Mouse (Mus musculus): ENCODE data around the gene Lmbrd1.
"Not testable (repeated sequence)": the region's sequence is repeated elsewhere in the genome, so short reads cannot be mapped to it uniquely, and the experiment has no call there.

Gene Lmbrd1

DNA sequence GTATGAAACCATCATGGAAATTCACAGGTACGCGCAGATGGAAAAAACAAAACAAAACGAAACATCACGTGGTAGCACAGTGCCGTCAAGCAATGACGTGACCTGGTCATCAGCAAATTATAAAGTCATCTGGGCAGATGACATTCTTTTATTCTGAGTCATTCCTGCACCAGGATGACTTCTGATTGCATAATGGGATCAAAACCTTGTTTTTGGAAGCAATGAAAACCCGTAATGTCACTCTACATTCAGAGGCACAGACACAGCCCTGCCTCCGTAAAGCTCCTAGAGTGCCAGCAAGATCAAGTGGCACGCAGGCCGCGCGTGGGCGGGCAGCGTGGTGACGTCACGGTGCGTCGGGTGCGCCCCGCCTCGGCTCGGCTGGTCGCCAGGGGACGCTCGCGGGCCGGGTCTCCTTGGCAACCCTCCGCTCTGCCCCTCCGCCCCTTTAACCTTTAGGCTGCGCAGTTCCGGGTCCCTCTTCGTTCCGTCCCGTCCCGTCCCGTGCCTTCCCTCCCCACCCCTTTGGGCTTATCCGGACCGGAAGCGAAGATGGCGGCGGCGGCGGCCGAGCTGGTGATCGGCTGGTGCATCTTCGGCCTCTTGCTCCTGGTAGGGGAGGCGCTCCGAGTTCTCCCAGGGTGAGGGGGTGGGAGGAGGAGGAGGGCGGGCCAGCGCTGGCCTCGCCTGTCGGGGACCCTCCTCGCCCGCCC, at the start of gene Lmbrd1:
Gene Lmbrd1 (plus strand): TSS at position 426 of the 713 bp plus-strand sequence.
- DNase-seq (ENCODE audit: low spot score) = peak; percentile 93

DNA sequence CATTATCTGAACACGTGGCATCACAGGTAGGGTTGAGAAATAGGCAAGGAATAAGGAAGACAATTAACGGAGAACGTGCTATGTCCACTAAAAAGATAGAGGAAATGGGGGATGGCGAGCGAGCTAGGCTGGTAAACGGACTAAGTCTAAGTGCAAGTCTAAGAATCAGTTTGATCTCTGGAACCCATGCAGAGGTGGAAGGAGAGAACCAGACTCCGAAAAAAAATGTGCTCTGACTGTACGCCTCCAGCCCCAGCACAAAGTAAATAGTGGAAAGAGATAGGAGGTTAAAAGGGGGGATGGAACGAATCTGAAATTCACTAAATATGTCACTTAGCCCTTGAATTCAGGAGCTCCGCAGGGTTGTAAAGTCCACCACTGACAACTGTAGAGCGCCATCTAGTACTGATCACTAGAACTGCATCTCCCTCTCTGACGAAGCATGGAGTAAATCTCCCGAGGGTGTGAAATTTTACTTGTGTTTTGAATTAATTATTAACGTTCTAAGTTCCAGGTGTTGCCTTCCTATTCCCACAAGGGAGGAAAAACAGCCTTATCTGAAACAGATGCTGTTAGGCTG, 44.8 kb upstream of the Lmbrd1 start:
- peak; percentile 15 for DNase-seq (ENCODE audit: low spot score)

DNA sequence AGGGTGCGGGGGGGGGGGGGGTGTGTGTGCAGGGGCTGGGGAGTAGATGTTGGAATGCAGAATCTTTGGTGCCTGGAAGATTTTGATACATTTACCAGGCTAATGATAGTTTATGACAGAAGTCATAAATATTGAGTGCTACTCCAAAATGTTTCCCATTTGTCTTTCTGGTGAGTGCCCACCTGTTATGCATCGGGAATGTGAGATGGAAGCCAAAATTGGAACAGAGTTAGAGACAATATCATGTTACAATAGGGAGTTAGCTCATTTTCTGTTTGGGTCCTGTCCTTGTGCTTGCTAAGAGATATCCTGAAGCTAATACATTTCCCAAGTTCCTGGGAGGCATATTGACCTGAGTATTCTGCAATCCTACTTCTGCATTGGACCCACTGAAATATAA, 28.3 kb upstream of the Lmbrd1 start:
- DNase-seq (ENCODE audit: low spot score) = no peak

DNA sequence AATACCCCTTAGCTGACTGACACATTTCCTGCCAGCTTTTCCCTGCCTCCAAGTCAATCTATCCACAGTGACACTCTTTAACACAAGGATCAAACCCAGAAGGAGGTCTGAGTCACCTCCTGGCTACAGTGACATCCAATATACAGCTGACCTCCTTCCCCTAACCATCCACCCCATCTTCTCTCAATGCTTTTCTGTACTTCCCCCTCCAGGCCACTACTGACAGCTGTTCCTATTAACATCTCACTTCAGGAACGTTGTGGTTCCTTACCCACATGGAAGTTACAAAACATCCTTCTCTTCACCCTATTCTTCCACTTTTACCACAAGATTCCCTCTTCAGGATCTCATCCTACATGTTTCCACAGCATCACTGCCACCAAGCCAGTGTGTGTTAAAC, 18.5 kb upstream of the Lmbrd1 start:
- no peak for DNase-seq (ENCODE audit: low spot score)

DNA sequence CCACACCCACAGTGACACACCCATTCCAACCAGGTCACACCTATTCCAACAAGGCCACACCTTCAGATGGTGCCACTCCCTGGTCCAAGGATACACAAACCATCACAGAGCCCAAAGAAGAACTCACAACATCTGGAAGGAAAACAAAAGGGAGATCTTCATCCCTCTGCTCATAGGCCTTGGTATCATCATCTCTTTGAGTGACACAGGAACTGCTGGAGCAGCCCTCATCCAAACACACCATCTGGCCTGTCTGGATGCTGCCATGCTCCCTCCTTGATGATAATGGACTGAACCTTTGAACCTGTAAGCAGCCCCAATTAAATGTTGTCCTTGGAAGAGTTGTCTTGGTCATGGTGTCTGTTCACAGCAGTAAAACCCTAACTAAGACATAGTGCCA, 17.8 kb upstream of the Lmbrd1 start:
- DNase-seq (ENCODE audit: low spot score) = not testable (repeated sequence)

DNA sequence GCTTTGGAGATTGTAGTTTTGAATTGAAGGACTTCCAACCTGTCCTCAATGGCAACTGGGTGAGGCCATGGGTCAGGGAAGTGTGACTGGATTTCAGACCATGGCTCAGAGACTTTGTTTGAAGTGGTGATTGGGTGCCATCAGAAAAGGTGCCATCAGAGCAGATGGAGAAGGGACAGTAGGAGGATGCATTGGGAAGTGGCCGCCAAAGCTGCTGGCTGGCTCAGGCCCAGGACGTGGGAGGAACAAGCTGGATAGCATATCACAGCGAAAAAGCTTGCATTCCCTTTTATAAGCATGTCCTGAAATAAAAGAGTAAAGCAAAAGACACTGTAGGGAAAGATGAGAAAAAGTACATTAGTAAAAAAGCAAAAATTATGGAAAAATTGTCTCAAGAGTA, 16.9 kb upstream of the Lmbrd1 start:
- peak; percentile 80 for DNase-seq (ENCODE audit: low spot score)

DNA sequence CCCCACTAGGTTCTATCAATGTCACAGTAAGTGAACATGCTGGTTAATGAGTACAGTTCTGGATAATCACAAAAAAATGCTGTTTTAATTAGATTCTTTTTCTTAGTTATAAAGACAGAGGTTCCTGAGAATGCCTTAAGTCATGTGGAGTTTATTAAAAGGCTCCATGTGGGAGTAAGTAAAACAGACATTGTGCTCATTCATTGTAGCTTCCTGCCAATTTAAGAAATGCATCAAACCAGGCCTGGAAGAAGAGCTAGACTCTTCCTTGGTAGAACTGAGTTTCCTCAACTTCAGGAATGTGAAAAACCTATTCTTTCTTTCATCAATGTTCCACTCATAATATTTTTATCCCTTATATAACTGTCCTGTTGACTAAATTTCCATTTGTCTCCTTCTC, 14.3 kb upstream of the Lmbrd1 start:
- DNase-seq (ENCODE audit: low spot score) = no peak

DNA sequence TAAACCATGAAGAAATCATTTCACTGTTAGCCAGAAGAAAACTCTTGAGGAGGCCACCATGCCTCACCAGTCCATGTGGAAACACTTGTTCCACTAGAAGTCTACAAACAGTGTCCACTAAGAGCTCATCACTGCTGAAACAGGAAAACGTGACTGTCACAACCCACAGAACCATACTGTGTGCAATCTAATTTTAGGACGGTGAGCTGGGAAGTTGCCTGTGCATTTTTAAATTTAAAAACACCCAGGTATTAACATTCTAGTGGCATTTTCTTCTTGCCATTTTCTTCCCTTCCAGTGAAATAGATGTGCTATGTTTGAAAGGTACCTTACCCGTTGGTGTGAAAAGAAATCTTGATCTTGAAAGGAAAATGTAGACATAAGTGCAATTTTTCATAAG, 5.2 kb upstream of the Lmbrd1 start:
- no peak for DNase-seq (ENCODE audit: low spot score)

DNA sequence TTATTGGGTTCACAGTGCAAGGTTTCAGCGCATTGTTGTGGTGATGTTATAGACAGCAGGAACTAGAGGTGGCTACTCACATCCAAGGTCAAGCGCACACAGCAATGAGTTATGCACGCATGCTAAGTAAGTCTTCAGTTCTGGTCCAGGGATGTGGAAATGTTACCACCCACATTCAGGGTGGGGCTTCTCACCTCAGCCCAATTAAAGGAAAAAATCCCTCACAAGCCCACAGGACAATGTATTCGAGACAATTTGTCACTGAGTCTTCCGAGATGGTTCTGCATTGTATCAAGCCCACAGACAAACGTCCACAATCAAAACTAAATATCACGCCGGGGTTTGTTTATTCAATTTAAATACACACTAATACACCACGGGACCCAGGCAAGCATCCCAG, 724 bp upstream of the Lmbrd1 start:
- DNase-seq (ENCODE audit: low spot score) = peak; percentile 18

DNA sequence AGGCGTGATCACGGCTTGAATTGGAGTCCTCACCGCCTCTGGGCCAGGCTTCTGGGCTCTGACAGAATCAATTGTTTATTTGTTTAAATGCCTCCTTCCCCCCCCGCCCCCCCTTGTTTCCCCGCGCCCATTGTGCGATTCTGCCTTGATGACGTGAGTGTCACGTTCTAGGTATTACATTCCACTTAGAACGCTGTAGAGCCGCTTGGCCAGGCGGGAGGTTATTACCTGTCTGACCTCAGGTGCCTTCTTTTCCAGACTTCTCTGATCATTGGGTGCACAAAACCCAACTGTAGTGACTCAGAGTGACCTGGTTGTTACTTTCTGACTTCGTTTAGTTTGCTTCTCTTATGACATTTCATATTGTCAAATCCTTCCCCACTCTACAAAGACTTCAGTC, 641 bp downstream of the Lmbrd1 start:
- DNase-seq (ENCODE audit: low spot score) = no peak

DNA sequence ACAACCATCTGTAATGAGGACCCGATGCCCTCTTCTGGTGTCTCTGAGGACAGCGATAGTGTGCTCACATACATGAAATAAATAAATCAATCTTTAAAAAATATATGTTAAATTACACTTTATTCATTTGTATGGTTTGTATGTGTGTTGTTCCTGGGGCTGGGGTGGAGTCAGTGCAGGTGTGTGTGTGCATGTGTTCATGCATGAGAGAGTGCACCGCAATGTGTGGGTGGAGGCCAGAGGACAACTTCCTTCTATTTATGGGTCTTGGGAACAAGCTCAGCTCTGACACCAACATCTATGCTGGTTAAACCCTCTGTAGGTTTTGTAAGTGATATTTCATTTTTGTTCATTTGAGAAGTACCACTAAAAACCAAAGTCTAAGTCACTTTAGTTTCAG, 2.6 kb downstream of the Lmbrd1 start:
- DNase-seq (ENCODE audit: low spot score) = no peak

DNA sequence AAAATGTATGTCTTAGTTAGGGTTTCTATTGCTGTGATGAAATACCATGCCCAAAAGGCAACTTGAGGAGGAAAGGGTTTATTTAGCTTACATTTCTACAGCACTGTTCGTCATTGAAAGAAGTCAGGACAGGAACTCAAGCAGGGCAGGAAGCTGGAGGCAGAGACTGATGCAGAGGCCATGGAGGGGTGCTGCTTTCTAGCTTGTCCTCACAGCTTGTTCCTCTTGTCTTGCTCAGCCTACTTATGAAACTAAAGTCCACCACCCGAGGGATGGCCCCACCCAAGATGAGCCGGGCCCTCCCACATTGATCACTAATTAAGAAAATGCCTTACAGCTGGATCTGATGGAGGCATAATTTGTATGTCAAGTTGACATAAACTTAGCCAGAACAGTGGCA, 3.5 kb downstream of the Lmbrd1 start:
- DNase-seq (ENCODE audit: low spot score) = no peak

DNA sequence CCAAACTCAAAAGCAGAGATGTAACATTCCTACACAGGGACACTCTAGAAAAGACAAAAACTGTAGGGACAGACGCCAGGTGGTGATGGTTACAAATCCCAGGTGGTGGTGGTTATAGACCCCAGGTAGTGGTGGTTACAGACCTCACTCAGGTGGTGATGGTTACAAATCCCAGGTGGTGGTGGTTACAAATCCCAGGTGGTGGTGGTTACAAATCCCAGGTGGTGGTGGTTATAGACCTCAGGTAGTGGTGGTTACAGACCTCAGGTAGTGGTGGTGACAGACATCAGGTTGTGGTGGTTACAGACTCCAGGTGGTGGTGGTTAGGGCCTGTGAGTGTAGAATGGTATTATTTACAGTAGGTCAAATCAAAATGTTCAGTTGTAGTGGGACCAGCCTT, 5.5 kb downstream of the Lmbrd1 start:
- no peak for DNase-seq (ENCODE audit: low spot score)

DNA sequence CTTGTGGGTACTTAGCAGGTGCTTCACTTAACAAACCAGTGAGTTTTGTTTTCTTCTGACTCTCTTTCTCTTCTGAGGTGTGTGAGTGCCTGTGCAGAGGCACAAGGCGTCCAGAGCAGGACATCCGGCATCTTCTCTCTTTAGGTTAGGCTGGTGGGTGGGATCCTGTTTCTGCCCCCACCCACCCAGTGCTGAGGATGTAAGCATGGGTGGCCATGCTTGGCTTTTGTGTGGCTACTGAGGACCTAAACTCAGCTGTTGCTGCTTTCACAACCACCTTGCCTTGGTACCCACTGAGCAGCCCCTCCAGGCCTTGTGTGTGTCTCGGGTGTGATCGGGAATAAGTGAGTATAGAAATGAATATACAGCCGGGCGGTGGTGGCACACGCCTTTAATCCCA, 7.2 kb downstream of the Lmbrd1 start:
- DNase-seq (ENCODE audit: low spot score) = no peak

DNA sequence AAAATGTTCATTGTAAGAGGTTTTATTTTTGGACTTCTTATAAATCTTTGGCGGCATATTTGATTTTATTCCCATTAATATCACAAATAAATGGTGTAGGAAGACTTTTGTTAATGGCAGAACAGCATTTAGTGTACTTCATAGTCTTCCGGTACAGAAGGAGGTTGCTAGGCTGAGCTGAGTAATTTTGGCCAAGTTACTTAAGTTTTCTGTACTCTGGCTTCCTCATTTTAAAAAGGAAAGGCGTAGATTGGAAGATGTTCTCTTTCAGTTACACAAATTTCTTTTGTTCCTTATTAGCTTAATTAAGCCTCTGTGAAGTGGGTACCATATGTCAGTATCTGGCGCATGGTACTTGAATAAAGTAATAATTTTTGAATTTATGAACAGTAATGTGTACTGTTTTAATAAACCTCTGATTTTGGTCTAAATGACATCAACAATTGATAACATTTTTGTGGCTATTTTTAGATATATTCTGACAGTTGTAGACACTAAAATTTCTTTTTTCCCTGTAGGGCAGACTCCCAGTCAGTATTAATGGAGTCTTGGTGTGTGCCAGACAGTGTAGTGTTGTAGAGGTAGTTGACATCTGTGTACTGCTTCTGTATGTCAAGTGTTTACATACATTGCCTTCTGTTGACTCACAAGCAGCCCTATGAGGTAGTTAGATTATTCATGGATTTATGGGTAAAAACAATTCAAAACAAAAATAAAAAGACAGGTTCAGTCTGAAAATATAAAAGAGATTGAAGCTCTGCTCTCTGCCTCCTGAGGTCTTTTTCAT, 8.0 kb downstream of the Lmbrd1 start:
- DNase-seq (ENCODE audit: low spot score) = no peak

DNA sequence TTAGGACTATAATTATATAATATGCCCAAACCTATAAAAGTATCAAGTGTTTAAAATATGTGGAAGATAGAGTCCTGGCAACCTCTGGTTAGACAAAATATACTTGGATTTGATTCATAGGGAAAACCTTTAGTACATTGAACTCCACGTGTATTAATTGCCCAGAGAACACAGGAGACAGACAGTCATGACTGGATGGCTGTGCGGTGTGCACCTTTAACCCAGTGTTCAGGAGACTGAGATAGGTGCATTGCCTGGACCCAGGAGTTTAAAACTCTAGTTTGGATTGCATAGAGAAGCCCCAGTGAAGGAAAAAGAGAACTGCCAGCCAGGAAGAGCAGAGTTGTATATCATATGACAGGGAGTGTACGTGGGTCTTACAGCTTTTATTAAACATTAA, 19.2 kb downstream of the Lmbrd1 start:
- no peak for DNase-seq (ENCODE audit: low spot score)

DNA sequence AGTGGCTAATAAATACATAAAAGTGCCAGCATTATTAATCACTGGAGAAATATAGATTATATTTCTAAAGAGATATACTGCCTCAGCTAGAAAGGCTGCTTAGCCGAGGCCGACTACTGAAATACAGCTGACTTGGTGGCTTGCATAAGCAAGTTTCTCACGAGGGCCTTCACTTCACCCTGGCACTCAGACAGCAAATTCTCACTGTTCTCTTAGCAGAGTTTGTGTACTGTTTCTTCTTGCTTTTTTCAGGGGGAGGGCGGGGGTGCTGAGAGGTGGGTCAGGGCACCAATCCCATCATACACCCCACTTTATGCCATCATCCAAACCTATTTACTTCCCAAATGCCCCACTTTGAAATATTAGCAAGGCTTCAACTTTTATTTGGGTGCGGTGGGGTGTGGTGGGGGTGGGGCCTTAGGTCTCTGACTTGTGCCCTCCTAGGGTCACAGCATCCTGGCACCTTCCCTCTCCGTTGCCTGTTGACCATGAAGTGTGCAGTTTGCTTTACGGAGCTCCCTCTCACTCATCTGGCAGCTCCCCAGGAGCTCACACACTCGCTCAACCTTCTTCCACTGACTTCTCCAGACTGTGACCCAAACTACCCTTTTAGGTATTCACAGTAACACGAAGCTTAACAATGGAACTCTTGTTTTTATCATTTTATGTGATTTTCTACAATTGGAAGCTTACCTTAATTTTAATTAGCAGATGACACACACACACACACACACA, 19.9 kb downstream of the Lmbrd1 start:
- no peak for DNase-seq (ENCODE audit: low spot score)

DNA sequence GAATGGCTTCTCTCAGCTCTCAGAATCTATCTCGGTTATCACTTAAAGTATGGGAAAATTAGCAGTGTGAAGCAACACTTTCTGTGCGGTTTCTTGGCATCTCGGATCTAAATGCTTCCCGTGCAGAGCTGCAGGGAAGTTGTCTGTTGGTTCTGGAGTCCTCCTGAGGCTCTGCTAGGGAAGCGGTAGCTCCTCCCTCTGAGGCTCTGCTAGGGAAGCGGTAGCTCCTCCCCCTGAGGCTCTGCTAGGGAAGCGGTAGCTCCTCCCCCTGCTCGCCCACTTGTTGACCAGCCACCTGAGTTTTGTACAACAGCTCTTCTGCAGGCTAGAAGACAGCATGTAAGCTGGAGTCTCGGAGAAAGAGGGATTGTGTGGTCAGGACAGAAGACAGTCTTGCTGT, 20.9 kb downstream of the Lmbrd1 start:
- no peak for DNase-seq (ENCODE audit: low spot score)

DNA sequence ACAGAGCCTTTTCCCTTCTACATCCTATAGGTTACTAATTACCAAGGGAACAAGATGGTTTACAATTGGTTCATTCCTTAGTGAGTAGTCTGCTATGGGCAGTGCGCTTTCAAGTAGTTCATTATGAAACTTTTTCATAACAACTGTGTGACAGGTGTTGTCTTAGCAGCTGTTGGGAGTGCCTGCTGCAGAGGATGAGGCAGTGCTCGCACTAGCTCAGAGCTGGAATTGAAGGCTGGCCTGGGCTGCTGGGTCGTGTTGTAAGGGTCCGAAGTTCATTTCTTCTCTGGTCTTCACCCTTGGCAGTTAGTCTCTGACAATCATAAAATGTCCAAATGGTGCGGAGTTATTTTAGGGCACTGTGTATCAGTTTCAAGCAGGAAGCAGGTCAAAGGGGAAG, 21.8 kb downstream of the Lmbrd1 start:
- no peak for DNase-seq (ENCODE audit: low spot score)

DNA sequence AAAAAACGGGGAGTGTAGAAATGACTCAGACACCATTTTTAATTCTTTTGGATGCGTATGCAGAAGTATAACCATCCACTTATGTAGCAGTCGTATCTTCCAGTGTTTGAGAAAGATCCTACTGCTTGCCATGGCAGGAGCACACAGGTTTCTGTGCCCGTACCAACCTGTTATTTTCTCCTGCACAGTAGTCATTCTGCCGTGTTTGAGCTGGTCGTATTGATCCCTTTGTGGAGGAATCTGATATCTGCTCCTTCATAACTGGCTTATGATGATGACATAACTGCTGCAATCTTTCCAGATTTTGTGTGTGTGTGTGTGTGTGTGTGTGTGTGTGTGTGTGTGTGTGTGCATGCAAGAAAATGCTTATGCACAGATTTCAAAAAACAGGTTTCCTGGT, 25.4 kb downstream of the Lmbrd1 start:
- no peak for DNase-seq (ENCODE audit: low spot score)

DNA sequence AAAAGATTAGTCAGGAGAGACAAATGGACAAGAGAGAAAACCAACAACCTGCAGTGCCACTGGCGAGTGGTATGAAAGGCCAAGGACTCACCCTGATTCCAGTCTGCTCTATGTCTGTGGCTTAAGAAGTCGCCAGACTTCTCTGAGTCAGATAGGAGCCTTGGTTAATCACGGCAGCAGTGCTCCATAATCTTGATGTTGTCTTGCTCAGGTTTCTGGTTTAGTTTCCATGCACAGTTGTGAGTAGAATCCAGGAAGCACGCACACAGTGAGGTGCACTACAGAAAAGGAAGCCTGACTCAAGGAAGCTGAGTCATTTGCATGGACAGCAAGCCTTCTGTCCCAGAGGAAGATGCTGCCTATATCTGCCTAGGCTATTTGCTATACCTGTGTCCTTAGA, 37.9 kb downstream of the Lmbrd1 start:
- DNase-seq (ENCODE audit: low spot score) = no peak

DNA sequence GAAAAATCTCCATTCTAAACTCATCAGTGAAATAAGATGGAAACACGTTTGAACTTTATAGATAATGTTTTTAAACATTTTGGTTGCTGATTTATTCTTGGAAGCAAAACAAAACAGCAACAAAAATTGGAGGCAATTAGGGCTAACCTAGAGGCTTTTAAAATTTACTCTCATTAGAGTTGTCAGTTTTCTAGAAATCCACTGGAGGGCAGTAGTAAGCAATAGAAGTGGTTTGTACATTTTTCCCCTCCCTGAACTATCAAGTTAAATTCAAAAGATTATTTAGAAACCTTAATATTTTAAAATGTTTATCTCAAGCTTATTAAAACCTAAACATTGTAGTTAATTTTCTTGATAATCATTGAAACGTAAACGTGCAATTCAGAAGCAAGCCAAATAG, 41.2 kb downstream of the Lmbrd1 start:
- DNase-seq (ENCODE audit: low spot score) = no peak

DNA sequence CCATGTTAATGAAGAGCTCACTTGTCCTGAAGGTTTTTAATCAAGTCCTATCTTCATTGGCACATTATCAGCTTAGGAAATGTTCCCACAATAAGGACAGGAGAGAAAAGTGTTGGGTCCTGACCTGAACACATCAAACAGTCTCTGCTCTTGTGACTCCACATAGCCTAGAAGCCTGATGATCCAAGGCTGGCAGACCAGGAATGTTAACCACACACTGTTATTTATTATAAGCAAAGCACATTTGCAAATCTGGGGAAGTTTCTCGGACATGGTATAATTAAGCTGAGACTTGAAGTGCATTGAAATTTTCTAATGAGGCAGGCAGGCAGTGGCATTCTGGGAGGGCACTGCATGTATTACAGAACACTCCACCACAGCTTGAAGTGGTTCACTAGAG, 41.8 kb downstream of the Lmbrd1 start:
- DNase-seq (ENCODE audit: low spot score) = no peak
